Mouse (Mus musculus) heart, postnatal 25 days (tissue): ENCODE results near the gene Map2k2. TPM values are rescaled to one million over a fixed set of nuclear protein-coding genes. Genes with fewer than 3 reads are reported as not detected.

Source experiments
- DNase-seq: peaks from one replicate; pipeline ENCODE4 v3.0.0; 2022; ENCODE audit warnings: low spot score
- intact Hi-C: fragments of 180-260 bp; cut with DNase I; formaldehyde crosslinking; loops from one replicate; pipeline ENCODE4 v1.15.1; 2025
- total RNA-seq, 2 experiments: library from RNA; stranded (reverse); gene quantifications; 2 replicates each; pipeline ENCODE4 v1.2.3; 2021

The Map2k2 gene
- total RNA-seq, 2 experiments from 2014 or later, result 122 to 123 TPM

DNA sequence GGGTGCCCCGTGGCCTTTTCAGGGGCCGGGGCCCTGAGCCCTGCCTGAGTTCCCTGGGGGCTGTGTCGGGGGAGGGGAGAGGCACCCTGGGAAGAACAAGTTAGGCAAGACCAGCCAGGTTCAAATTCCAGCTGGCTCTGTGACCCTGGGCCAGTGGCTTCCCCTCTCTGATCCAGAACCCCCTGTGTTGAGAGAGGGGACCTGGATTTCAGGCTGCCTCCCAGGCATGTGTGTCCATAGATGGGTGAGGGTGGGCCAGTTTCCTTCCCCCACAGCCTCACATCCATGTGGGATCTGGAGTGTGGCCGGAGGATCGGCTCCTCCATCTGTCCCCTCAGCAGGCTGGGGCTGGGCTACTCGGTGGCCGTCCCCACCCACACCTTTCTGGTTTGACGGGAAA, 34.3 kb downstream of the Map2k2 start:
- no peak for DNase-seq
- intact Hi-C loops, result no loop called here

DNA sequence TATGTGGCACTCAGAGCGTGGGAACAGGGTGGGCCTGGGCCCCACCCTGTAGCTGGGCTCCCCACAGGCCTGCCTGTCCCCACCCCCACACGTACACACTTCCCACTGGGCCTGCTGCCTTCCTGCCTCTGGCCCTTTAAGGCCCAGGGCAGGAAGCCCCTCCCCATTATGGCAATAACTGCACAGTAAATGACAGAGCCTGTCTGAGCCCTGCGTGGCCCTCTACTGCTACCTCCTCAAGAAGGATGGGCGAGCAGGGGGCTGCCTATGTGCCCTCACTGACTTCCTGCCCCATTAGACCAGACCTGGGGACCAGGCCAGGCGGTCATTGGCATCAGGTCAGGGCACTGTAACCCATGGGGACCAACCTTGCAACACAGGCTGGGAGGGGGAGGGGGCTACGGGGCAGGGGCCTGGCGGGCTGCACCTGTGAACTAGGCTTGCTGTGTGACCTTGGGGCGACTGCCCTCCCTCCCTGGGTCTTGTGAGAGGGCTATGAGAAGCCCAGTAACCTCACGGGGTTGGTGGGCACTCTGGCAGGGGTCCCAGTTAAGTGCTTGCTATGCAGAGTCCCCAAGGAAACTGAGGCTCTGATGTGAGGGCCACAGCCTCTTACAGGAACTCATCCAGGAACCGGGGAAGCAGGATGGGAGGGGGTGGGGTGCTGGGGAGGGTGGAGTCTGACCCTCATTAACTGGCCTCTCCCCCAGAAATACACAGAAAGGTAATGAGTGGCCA, 35.2 kb downstream of the Map2k2 start:
- DNase-seq, result peak; percentile 54
- intact Hi-C loops, result no loop called here

DNA sequence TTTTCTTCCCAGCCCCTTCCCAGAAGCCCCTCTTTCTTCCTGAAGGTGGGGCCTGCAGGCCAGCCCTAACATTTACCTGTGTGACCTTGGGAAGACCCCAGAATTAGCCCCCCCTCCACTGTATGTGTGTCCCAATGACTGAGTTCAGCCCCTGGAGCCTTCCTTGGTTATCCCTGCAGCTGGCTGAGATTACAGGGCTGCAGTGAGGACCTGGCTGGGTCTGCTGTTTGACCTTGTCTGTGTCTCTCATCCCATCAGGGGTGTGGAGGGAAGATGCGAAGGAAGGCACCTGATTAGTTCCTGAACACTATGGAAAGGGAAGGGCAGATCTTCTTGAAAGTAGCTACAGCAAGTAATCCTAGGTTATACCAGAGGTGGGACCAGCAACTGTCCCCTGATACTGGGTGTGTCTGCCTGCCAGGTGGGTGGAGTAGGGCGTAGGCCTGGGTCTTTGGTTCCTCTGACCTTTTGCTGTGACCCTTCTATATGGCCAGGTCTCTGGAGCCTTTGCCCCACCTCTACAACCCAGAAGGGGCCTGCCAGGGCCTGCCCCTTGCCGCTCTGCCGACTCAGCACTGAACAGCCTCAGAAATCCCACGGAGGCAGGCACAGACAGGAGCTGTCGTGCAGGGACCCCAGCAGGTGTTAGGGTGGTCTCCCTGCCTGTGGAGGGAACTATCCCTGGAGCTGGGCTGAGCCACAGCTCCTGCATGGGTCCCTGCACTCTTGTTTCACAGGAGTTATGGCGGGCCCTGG, 35.9 kb downstream of the Map2k2 start:
- intact Hi-C loops, result no loop called here
- DNase-seq, result no peak

DNA sequence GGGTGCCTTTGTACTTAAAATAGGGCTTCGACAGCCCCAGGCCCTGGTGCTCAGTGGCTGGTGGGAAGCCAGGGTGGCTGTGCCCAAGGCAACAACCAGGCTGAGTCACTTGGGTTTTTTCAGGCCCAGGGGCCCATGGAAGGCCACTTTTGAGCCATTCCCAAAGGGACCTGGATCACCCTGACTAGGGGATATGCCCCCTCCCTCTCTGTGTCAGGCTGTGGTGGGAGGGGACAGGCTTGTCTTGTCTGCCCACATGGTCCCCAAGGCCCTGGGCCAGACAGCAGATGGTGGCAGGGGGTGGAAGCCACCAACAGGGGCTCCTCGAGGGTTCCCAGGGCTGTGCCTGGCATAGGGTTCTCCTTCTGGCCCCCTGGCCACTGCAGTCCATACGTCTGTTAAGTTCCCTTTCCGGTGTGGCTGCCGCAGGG, 36.9 kb downstream of the Map2k2 start:
- no peak for DNase-seq
- intact Hi-C loops, result no loop called here

DNA sequence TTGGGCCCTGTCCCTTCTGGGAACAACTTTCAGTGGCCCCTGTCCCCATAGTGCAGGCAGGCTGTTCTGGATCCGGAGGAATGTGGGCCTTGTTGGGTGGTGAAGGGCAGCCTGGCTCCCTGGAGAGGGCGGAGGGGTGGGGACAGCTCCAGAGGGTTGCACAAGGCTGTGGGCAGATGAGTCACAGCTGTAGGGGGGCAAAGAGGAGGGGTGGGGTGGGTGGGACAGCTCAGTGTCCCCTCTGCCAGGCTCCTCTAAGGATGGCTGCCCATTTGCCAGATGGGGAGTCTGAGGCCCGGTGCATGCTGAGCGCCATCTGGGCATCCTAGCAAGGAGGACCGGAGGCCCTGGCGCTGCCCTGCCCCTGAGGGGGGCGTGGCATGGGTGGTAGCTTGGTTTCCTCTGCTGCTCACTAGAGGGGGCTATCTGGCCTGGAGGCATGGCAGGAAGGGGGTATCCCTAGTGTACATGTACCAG, 37.5 kb downstream of the Map2k2 start:
- no peak for DNase-seq

DNA sequence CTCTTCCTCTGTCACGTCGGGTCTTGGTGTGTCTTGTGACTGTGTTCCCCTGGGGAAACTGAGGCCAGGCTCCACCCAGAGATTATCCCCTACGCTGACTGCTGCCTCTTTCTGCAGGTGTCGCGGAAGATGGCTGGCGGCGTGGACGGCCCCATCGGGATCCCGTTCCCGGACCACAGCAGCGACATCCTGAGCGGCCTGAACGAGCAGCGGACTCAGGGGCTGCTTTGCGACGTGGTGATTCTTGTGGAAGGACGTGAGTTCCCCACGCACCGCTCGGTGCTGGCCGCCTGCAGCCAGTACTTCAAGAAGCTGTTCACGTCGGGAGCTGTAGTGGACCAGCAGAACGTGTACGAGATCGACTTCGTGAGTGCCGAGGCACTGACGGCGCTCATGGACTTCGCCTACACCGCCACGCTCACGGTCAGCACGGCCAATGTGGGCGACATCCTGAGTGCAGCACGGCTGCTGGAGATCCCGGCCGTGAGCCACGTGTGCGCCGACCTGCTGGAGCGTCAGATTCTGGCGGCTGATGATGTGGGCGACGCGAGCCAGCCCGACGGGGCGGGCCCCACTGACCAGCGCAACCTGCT, 38.2 kb downstream of the Map2k2 start:
- DNase-seq, result no peak
- intact Hi-C loops, result no loop called here

More for the DNA sequence above, 37.5 kb downstream of the Map2k2 start:
- intact Hi-C loops, result no loop called here

DNA sequence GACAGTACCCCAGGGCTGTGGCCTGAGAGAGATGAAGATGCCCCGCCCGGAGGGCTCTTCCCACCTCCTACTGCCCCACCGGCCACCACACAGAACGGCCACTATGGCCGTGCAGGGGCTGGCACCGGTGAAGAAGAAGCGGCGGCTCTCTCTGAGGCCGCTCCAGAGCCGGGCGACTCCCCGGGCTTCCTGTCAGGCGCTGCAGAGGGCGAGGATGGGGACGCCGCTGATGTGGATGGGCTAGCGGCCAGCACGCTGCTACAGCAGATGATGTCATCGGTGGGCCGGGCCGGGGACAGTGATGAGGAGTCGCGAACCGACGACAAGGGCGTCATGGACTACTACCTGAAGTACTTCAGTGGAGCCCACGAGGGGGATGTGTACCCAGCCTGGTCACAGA, 39.0 kb downstream of the Map2k2 start:
- DNase-seq, result peak; percentile 49
- intact Hi-C loops, result no loop called here

DNA sequence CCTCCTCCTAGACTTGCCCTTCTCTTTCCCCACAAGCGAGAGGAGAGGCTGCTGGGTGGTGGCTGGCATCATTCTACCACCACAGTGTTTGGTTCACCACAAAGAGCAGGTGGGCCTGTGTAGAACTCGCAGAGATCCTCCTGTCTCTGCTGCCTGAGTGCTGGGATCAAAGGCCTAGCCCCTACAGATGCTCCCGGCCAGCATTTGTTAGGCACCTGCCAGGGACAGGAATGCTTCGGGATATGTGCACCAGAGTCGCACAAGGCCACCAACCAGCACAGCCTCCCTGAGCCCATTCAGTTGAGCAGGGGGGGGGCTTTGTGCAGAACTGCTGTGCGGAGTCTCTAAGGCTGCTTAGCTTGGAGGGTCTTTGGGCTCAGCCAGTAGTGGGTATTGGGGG, 39.6 kb downstream of the Map2k2 start:
- intact Hi-C loops, result no loop called here
- DNase-seq, result no peak

DNA sequence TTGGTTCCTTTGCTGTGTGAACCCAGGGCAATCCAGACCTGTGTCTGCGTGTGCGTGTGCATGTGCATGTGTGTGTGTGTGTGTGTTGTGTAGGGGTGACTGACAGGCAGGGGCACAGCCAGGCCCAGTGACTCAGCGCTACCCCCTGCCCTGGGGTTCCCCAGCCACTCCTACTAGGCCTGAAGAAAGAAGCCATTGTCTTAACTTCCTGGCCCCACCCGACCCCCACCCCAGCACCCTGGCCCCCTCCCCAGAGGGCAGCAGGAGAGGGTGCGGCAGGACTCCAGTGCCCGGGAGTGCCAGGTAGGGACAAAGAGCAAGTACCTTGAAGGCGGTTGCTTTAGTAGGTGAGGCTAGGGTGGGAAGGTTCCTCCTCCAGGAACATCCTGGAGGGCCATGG, 40.1 kb downstream of the Map2k2 start:
- no peak for DNase-seq
- intact Hi-C loops, result no loop called here

DNA sequence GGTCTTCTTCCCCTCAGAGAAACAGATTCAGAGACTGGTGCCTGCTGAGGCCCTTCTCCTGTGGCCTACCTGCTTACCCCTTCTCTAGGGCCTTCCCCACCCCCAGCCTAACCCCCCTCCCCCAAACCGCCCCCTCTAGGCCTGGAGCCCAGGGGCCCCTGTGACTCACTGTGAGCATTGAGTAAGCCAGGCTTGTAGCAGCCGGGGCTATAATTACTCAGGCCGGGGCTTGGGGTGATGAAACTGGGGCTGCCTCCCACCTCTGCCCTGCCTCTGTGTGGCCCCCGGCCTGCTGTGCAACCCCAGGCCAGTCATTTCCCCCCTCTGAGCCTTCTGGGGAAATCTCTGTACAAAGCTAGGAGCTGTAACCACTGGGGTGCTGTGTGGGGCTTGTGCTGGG, 40.6 kb downstream of the Map2k2 start:
- intact Hi-C loops, result no loop called here

DNA sequence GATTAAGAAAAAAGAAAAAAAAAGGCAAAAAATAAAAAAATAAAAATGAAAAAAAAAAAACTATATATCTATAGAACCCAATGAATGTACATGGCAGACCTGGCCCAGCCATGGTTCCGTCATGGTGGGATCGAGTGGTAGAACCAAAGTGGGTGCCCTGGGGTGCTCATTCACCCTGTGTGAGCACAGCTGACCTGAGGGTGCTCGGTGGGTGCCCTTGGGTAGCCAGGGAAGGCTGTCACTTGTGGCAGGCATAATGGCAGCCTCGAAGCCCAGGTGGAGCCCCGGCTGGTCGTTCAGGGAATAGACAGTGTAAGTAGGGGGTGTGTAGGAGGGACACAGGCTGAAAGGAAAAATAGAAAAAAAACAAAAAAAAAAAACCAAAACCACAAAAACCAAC, 45.5 kb downstream of the Map2k2 start:
- intact Hi-C loops, result no loop called here

More for the DNA sequence above, 40.6 kb downstream of the Map2k2 start:
- no peak for DNase-seq

DNA sequence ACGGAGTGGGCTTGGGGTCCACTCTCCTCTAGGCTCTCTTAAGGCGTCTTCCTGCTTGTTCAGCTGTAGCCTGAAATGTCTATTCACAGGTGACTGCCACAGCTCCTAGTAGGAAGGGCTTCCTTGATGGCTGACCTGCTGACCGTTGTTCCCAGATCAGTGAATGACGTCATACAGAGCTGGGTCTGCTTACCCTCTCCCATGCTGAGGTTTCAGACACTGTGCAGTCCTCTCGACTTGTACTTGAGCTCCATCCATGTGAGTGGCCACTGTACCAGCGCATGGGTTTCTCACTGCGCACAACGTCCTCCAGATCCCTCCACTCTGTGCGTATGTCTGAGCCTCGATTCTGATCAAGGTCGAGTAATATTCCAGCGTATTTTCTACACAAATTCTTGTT, 46.9 kb downstream of the Map2k2 start:
- intact Hi-C loops, result no loop called here
- no peak for DNase-seq

More for the DNA sequence above, 45.5 kb downstream of the Map2k2 start:
- DNase-seq, result no peak

DNA sequence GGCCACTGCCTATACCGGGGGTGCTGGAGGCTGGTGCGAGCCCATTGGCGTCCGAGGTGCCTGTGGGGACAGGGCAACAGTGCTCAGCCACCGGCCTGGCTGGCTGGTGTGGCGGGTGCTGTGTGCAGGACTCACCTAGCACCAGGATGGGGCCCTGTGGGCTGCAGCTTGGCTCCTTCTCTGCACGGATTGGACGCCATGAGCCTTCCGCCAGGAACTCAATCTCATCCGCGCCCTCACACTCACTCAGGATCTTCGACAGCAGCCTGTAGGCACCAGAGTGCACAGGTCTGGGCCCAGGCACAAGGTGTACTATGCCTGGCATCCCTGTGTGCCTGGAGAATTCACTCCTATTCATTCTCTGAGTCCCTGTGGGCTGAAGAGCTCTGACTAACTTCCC, 48.6 kb downstream of the Map2k2 start:
- DNase-seq, result no peak

DNA sequence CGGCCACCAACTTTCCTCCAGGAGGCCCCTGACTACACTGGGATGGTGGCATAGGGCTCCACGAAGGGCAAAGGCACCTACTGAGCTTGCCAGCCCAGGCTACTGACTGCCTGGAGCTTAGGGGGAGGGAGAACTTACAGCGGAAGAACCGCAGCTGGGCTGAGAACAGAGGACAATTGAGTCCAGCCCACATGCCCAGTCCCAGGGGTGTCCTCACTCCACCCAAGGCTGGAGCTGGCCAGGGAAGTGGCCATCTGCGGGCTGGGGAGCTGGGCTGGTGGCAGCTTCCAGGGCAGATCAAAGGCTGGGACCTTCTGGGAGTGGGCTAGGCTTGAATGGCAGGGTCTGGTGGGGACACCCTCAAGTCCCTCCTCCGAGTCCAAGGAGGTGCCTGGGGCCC, 49.0 kb downstream of the Map2k2 start:
- no peak for DNase-seq
- intact Hi-C loops, result no loop called here

More for the DNA sequence above, 48.6 kb downstream of the Map2k2 start:
- intact Hi-C loops, result no loop called here

DNA sequence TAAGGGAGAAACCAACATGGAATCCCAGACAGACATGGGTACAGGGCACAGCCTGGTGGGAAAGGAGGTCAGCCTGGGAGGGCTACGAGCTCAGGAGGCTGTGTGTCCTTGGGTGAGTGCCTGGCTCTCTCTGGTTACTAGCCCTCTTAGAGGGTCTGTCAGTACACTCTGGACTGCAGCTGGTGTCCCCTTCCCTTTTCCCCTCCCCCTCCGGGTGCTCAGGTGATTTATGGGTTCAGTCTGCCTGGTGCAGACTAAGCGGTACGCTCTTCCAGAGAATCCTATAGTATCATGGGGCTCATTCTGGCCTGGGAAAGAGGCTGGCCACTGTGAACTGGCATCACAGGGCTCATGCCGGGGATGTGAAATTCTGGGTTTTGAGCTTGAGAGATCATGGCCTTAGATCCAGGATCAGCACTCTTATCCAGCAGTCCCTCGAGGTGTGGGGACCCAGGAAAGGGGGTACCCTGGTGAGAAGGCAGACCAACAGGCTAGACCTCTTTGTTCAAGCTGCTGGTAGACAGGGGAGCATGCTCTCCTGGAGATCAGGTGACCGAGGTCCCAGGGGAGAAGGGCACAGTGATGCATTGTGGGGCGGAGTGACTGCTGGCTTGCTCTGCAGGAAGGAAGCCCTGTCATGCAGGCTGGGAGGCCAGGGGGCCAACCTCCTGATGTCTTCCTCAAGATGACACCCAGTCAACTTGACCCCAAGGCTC, 56.0 kb downstream of the Map2k2 start:
- no peak for DNase-seq
- intact Hi-C loops, result no loop called here

DNA sequence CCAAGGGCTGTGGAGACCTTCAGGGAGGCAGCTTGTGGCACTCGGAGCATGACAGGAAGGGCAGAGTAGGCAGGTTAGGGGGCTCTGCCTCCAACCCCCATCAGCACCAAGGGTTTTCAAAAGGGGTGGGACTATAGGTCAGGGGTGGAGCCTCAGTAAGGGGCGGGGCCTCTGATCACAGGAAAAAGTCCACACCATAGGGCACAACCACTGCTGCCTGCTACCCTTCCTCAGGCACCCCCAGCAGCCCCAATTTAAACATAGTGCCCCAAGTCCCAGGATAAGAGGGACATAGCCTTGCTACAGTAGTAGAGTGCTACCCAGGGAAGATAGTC, 56.6 kb downstream of the Map2k2 start:
- intact Hi-C loops, result no loop called here
- DNase-seq, result no peak

DNA sequence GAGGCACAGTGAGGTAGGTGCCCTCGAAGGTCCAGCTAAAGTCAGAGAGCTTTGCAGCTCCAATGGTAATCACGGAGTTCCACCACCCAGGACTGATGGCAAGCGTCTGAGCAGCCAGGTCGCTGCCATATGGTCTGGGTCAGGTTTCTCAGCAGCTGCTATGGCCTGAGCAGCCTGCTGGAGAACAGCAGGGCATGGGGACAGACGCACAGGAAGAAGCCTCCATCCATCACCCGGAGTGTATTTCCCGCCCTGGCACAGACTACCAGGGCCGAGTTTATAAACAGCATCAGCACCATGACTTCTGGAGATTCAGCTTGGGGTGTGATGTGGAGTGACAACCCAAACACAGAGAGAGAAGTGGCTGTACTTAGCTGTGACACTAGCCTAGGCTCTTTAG, 59.4 kb downstream of the Map2k2 start:
- intact Hi-C loops, result no loop called here
- no peak for DNase-seq

DNA sequence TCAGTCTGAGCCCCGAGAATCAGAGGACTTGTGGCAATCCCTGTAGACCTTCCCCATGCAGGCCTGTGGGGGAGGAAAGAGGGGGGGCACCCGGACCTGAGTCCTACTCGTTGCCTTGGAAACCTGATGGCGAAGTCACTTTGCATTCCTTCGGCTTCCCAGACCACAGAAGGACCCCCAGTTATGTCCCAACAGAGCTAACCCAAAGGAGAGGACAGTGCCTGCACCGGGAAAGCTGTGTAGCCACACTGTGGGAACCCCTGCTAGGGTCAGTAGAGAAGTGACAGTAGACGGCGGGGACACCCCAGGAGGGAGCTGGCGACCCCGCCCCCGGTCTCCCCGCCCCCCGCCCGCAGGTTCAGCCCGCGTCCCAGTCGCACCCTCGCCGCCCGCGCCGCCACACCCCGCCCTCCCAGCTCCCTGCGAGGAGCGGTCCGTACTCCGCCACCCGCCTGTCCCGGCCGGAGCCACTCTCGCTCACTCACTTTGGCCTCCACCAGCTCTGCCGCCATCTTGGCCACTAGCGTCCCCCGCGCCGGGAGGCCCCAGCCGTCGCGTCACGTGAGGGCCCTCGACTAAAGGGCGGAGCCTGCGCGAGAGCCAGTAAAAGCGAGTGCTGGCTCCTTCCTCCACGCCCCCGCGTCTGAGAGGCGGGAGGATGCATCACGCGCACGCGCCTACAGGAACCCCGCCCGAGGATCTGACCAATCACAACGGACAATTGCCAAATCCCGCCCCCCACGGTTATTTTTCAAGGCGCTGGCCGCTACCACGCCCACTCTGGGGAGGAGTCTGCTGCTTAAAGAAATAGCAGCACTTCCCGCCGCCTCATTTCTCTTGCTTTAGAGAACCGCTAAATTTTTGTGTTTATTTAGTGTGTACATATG, 61.7 kb downstream of the Map2k2 start, which contains the start of gene Pias4:
TSS of gene Pias4 (minus strand) at position 724 of the 887 bp plus-strand sequence.
- intact Hi-C loops, result loop anchor here (2.0 kb wide), 1 partner anchor 29 kb away; no protein-coding TSS in a partner anchor
- DNase-seq, result peak; percentile 100

DNA sequence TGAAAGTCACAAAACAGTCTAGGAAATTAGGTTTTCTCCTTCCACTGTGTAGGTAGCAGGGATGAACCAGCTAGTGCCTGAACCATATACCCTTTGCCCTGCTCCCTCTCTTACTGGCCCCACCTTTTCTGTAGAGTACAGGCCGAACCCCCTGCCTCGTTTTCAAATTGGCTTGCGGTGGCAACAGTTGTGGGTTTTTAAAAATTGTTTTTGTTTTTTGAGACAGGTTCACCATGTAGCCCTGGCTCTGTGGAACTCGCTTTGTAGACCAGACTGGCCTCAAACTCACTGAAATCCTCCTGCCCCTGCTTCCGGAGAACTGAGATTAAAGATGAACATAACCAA, 62.3 kb downstream of the Map2k2 start:
- intact Hi-C loops, result no loop called here
- DNase-seq, result no peak
